Mouse (Mus musculus) CH12.LX (cell line): ENCODE results near the gene Nexn. TPM values are rescaled to one million over a fixed set of nuclear protein-coding genes. Genes with fewer than 3 reads are reported as not detected.

ENCODE experiments used
- DNase-seq: peaks from one replicate; pipeline ENCODE4 v3.0.0-alpha.2; 2013; ENCODE audit errors: extremely low read depth
- H3K27ac ChIP-seq: 2 replicates; pipeline ENCODE4 v1.5.1; 2012; ENCODE audit warnings: low read depth, mild to moderate bottlenecking, control low read depth, moderate library complexity; ENCODE audit not compliant: insufficient read depth
- H3K27me3 ChIP-seq: replicated peaks from 2 replicates; pipeline ENCODE3; 2012; ENCODE audit warnings: inconsistent platforms
- H3K36me3 ChIP-seq, 2 experiments: replicated peaks in 1 of 2; 2 replicates each; pipeline versions ENCODE3 to v1.6.1; 2012; ENCODE audit warnings: inconsistent platforms in 1 of 2, low read length in 1 of 2, mild to moderate bottlenecking in 1 of 2, mixed read lengths in 1 of 2, moderate library complexity in 1 of 2; ENCODE audit not compliant: control insufficient read depth in 1 of 2, insufficient read depth in 1 of 2
- H3K4me1 ChIP-seq, 2 experiments: 2 replicates each; pipeline ENCODE4 v1.6.1; 2012; ENCODE audit warnings: inconsistent platforms in 1 of 2, moderate library complexity in 1 of 2; ENCODE audit not compliant: insufficient read depth in 2 of 2, control insufficient read depth in 1 of 2
- H3K4me2 ChIP-seq: 2 replicates; pipeline ENCODE4 v1.6.1; 2012; ENCODE audit warnings: low read depth, mild to moderate bottlenecking, control low read depth; ENCODE audit not compliant: poor library complexity, insufficient read depth, severe bottlenecking
- H3K4me3 ChIP-seq, 3 experiments: fragments of 150-350 bp in 1 of 3; sonication (generic) in 1 of 3; replicated peaks in 1 of 3; 2 replicates each; pipeline versions ENCODE3 to v1.5.1; 2011 to 2012; ENCODE audit warnings: low read depth in 2 of 3, low read length in 2 of 3, mild to moderate bottlenecking in 2 of 3, moderate library complexity in 2 of 3, control low read depth in 1 of 3, improper control_type of control experiment in 1 of 3, inconsistent platforms in 1 of 3, mixed read lengths in 1 of 3; ENCODE audit not compliant: poor library complexity in 1 of 3
- H3K79me2 ChIP-seq: replicated peaks from 2 replicates; pipeline ENCODE4 v1.6.1; 2012; ENCODE audit warnings: mild to moderate bottlenecking, moderate library complexity; ENCODE audit not compliant: control insufficient read depth, poor library complexity, insufficient read depth, severe bottlenecking; ENCODE audit errors: extremely low read depth
- H3K9ac ChIP-seq: 2 replicates; pipeline ENCODE4 v1.6.1; 2012; ENCODE audit warnings: low read depth, mild to moderate bottlenecking, control low read depth, moderate library complexity; ENCODE audit not compliant: insufficient read depth
- H3K9me3 ChIP-seq: replicated peaks from 2 replicates; pipeline ENCODE3; 2012; ENCODE audit warnings: low read length, inconsistent platforms, mixed read lengths
- CHD2 ChIP-seq: IDR thresholded peaks from 2 replicates; pipeline ENCODE4 v1.6.1; 2011; ENCODE audit warnings: low read length, improper control_type of control experiment
- CTCF ChIP-seq, 2 experiments: IDR thresholded peaks in 1 of 2; conservative IDR thresholded peaks in 1 of 2; 2 replicates each; pipeline ENCODE4 v1.5.1; 2011 to 2012; ENCODE audit warnings: low read depth in 2 of 2, low read length in 2 of 2, improper control_type of control experiment in 1 of 2, inconsistent platforms in 1 of 2, mild to moderate bottlenecking in 1 of 2, moderate library complexity in 1 of 2
- E2F4 ChIP-seq: IDR thresholded peaks from 2 replicates; pipeline ENCODE4 v1.6.1; 2011; ENCODE audit warnings: low read depth, low read length, improper control_type of control experiment; ENCODE audit not compliant: insufficient replicate concordance
- EP300 ChIP-seq: IDR thresholded peaks from 2 replicates; pipeline ENCODE4 v1.6.1; 2011; ENCODE audit warnings: low read length, improper control_type of control experiment
- HCFC1 ChIP-seq: IDR thresholded peaks from 2 replicates; pipeline ENCODE4 v1.6.1; 2012; ENCODE audit warnings: low read depth, mild to moderate bottlenecking, inconsistent platforms, low read length, improper control_type of control experiment
- IRF4 ChIP-seq: IDR thresholded peaks from 2 replicates; pipeline ENCODE4 v1.6.1; 2014; ENCODE audit warnings: low read depth, mild to moderate bottlenecking, inconsistent platforms, low read length, improper control_type of control experiment
- JUN ChIP-seq: IDR thresholded peaks from 2 replicates; pipeline ENCODE4 v1.6.1; 2011; ENCODE audit warnings: low read depth, mild to moderate bottlenecking, low read length, improper control_type of control experiment, moderate library complexity; ENCODE audit not compliant: insufficient read depth
- JUND ChIP-seq: conservative IDR thresholded peaks from 2 replicates; pipeline ENCODE4 v1.6.1; 2011; ENCODE audit warnings: low read depth, low read length, improper control_type of control experiment
- KAT2A ChIP-seq: IDR thresholded peaks from 2 replicates; pipeline ENCODE4 v1.6.1; 2012; ENCODE audit warnings: low read length, improper control_type of control experiment, inconsistent platforms; ENCODE audit not compliant: insufficient replicate concordance
- MEF2A ChIP-seq: IDR thresholded peaks from 2 replicates; pipeline ENCODE4 v1.6.1; 2014; ENCODE audit warnings: low read depth, mild to moderate bottlenecking, inconsistent platforms, low read length, improper control_type of control experiment, borderline replicate concordance
- MXI1 ChIP-seq: IDR thresholded peaks from 2 replicates; pipeline ENCODE4 v1.6.1; 2011; ENCODE audit warnings: mild to moderate bottlenecking, low read depth, low read length, improper control_type of control experiment
- MYC ChIP-seq: IDR thresholded peaks from 2 replicates; pipeline ENCODE4 v1.6.1; 2011; ENCODE audit warnings: low read depth, mild to moderate bottlenecking, improper control_type of control experiment, low read length
- NRF1 ChIP-seq: IDR thresholded peaks from 2 replicates; pipeline ENCODE4 v1.6.1; 2014; ENCODE audit warnings: low read depth, mild to moderate bottlenecking, inconsistent platforms, low read length, improper control_type of control experiment, moderate library complexity
- PAX5 ChIP-seq: IDR thresholded peaks from 2 replicates; pipeline ENCODE4 v1.6.1; 2012; ENCODE audit warnings: low read length, inconsistent platforms, mixed read lengths
- POLR2A ChIP-seq: IDR thresholded peaks from 2 replicates; pipeline ENCODE4 v1.6.1; 2011; ENCODE audit warnings: low read depth, mild to moderate bottlenecking, improper control_type of control experiment, low read length
- POLR2AphosphoS2 ChIP-seq: IDR thresholded peaks from 2 replicates; pipeline ENCODE4 v1.6.1; 2011; ENCODE audit warnings: low read depth, low read length, improper control_type of control experiment
- RAD21 ChIP-seq: IDR thresholded peaks from 2 replicates; pipeline ENCODE4 v1.6.1; 2011; ENCODE audit warnings: low read depth, mild to moderate bottlenecking, low read length, improper control_type of control experiment, moderate library complexity
- RCOR1 ChIP-seq: conservative IDR thresholded peaks from 2 replicates; pipeline ENCODE4 v1.6.1; 2012; ENCODE audit warnings: low read depth, mild to moderate bottlenecking, inconsistent platforms, low read length, improper control_type of control experiment
- SIN3A ChIP-seq: IDR thresholded peaks from 2 replicates; pipeline ENCODE4 v1.6.1; 2012; ENCODE audit warnings: low read length, improper control_type of control experiment, inconsistent platforms
- SMC3 ChIP-seq: IDR thresholded peaks from 2 replicates; pipeline ENCODE4 v1.6.1; 2011; ENCODE audit warnings: low read depth, low read length, improper control_type of control experiment
- TBP ChIP-seq: conservative IDR thresholded peaks from 2 replicates; pipeline ENCODE4 v1.6.1; 2011; ENCODE audit warnings: low read depth, low read length, improper control_type of control experiment
- TCF12 ChIP-seq: IDR thresholded peaks from 2 replicates; pipeline ENCODE4 v1.6.1; 2014; ENCODE audit warnings: low read depth, mild to moderate bottlenecking, inconsistent platforms, low read length, improper control_type of control experiment
- UBTF ChIP-seq: IDR thresholded peaks from 2 replicates; pipeline ENCODE4 v1.6.1; 2012; ENCODE audit warnings: low read depth, mild to moderate bottlenecking, inconsistent platforms, low read length, improper control_type of control experiment, moderate library complexity
- USF1 ChIP-seq: IDR thresholded peaks from 2 replicates; pipeline ENCODE4 v1.6.1; 2014; ENCODE audit warnings: low read depth, mild to moderate bottlenecking, inconsistent platforms, low read length, improper control_type of control experiment
- USF2 ChIP-seq: conservative IDR thresholded peaks from 2 replicates; pipeline ENCODE4 v1.6.1; 2011; ENCODE audit warnings: low read depth, low read length, improper control_type of control experiment
- ZKSCAN1 ChIP-seq: IDR thresholded peaks from 2 replicates; pipeline ENCODE4 v1.6.1; 2012; ENCODE audit warnings: low read depth, inconsistent platforms, low read length, improper control_type of control experiment, borderline replicate concordance
- dilution Hi-C: fragments of 300-500 bp; cut with MboI; formaldehyde crosslinking; loops from 2 replicates; pipeline ENCODE4 v1.14.3; 2020; ENCODE audit warnings: low sequenced_read_pairs; ENCODE audit not compliant: extremely low pct_unique_long_range_greater_than_20kb, extremely low pct_ligation_motif_present
- in situ Hi-C: fragments of 300-500 bp; cut with MboI; formaldehyde crosslinking; loops from 3 replicates; pipeline ENCODE4 v1.14.3; 2019; ENCODE audit warnings: low sequenced_read_pairs, low pct_ligation_motif_present, low pct_unique_long_range_greater_than_20kb, mixed read lengths
- polyA plus RNA-seq: library from polyadenylated mRNA; unstranded; fragments of >175 nt; gene quantifications from 2 replicates; pipeline ENCODE4 v1.2.1, GENCODE M21; 2012; ENCODE audit warnings: low read depth; ENCODE audit not compliant: insufficient read length
- total RNA-seq, 2 experiments: library from RNA; depleted of rRNA; stranded (reverse); fragments of 300-350 nt in 1 of 2; fragments of >200 nt in 1 of 2; gene quantifications; 2 replicates each; pipeline ENCODE4 v1.2.3; 2012 to 2014

Gene Nexn
- total and polyA plus RNA-seq, 3 experiments = 0.08 to 0.17 TPM; not detected in 1

DNA sequence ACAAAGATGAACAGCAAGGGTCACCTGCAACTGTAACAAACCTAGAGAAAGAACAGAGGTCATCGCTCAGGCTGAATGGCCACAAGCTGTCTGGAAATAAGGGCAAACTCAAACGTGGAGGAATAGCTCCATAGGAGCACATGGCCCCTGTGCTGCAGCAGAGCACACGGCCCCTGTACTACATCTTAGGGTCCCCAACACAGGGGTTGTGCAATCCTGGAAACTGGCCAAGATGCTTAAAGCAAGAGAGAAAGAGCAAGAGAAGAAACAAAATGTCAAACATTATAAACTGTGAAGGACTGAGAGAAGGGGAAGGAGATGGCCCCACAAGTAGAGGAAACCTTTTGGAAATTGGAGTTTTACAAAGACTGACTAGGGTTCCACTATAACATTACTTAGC, 28.2 kb upstream of the Nexn start:
- Histone ChIP-seq H3K27ac (no peak overlapping the region), H3K9ac (no peak overlapping the region), H3K4me3 (no peak overlapping the region), H3K9me3 (no peaks in the 10 kb centered on the region), H3K27me3 (no peaks in the 10 kb centered on the region), H3K36me3 (peaks cover 47 to 77% of the 10 kb centered on the region in 2 experiments), H3K79me2 (no peaks in the 10 kb centered on the region), H3K4me1 (no peaks in the 10 kb centered on the region), H3K4me2 (no peak overlapping the region)
- no peak for DNase-seq
- in situ Hi-C loops (no loop called here), dilution Hi-C loops (no loop called here)
- no peak for TF ChIP-seq NRF1
- no peak for TF ChIP-seq RAD21
- TF ChIP-seq IRF4 = no peak
- TF ChIP-seq RCOR1 = no peak
- no peak for TF ChIP-seq USF2
- no peak for TF ChIP-seq SMC3
- TF ChIP-seq POLR2A = no peak
- TF ChIP-seq POLR2AphosphoS2 = no peak
- TF ChIP-seq MEF2A = no peak
- no peak for TF ChIP-seq TCF12
- TF ChIP-seq E2F4 = no peak
- TF ChIP-seq CTCF (conservative IDR thresholded peaks at IDR 0.05 in 1 of 2, IDR thresholded peaks at IDR 0.05 in 1 of 2; ENCODE audit: low read depth in 2 of 2, low read length in 2 of 2) = no peak
- no peak for TF ChIP-seq HCFC1
- TF ChIP-seq MYC = no peak
- no peak for TF ChIP-seq PAX5
- no peak for TF ChIP-seq KAT2A
- no peak for TF ChIP-seq JUND
- no peak for TF ChIP-seq TBP

DNA sequence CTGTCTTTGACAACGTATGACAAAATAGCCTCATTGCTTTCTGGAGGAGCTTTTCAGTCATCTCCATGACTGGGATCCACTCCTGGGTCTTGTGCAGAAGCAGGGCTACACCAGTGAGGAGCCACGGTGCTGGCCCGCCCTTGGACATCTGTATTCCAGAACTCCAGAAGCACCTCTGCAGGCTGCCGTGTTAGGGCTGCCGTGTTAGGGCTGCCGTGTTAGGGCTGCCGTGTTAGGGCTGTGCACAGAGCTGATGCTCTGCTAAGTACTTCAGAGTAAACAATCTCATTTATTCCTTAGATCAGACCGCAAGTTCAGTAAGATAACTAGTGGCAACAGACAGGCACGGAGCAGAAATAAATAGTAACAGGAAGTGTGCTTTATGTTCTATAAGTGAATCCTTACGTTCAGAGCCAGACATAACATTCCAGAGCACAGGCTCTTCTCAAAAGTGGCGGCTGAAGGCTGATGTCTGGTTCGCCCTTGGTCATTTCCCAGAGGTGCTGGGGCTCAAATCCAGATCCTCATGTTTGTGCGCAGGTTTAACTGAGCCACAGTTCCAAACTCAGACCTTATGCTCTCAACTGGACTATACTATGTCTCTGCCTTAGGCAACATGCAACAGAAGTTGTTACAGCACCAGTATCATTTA, 27.5 kb upstream of the Nexn start:
- H3K27ac ChIP-seq = no peak overlapping the region
- H3K27me3 ChIP-seq = no peaks in the 10 kb centered on the region
- in situ Hi-C loops = no loop called here
- TF ChIP-seq MEF2A (no peak), CTCF (conservative IDR thresholded peaks at IDR 0.05 in 1 of 2, IDR thresholded peaks at IDR 0.05 in 1 of 2; ENCODE audit: low read depth in 2 of 2, low read length in 2 of 2) (no peak), RCOR1 (no peak), JUND (no peak), HCFC1 (no peak), SIN3A (no peak), ZKSCAN1 (no peak), EP300 (no peak), TBP (no peak), NRF1 (no peak), TCF12 (no peak), UBTF (no peak), JUN (no peak), MXI1 (no peak), CHD2 (no peak), USF2 (no peak), SMC3 (no peak), USF1 (no peak)
- no peak overlapping the region for H3K4me2 ChIP-seq
- H3K4me3 ChIP-seq = no peak overlapping the region
- dilution Hi-C loops = no loop called here
- no peaks in the 10 kb centered on the region for H3K79me2 ChIP-seq
- no peaks in the 10 kb centered on the region for H3K4me1 ChIP-seq
- peaks cover 52 to 83% of the 10 kb centered on the region in 2 experiments for H3K36me3 ChIP-seq
- no peaks in the 10 kb centered on the region for H3K9me3 ChIP-seq
- no peak for DNase-seq
- no peak overlapping the region for H3K9ac ChIP-seq
